In the genomic region with DNA sequence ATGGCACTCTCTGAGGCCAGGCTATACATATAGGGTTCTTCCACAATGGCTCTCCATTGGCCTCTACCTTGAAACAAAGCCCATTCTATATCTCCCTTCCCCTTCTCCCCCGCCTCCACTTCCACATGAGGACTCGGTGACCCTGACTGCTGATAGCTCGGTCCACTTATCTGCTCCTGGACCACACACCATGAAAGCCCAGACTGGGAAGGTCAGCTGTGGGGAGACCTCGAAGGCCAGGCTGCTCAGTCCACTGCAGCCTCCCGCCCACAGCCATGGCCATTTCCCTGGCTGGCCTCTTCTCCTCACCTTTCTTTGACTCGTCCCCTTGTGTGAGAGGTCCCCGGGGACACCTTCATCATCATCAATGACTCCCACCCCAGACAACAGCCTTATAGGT, we compare ENCODE assay signal across 18 mouse cellular contexts.
"Had no signal": no experiment of that assay in that cellular context is flagged by ENCODE, and none has a peak within 500 bp of the region (broad histone marks: within the 10 kb centered on the region; RNA-seq: fewer than 3 reads in every experiment).

No protein-coding gene starts in this region.

- H3K36me3 ChIP-seq: kidney, embryonic 15.5 days; lung, embryonic 15.5 days; midbrain, embryonic 13.5 days; neural tube, embryonic 13.5 days had no signal

- ATAC-seq: midbrain, embryonic 13.5 days; midbrain, embryonic 16.5 days had no signal

- H3K9ac ChIP-seq: kidney, embryonic 15.5 days; liver, embryonic 15.5 days; lung, embryonic 15.5 days; midbrain, embryonic 13.5 days; neural tube, embryonic 13.5 days had no signal

- H3K4me3 ChIP-seq: kidney, embryonic 15.5 days; left cerebral cortex, adult 2 months; liver, embryonic 15.5 days; lung, embryonic 15.5 days; megakaryocyte, embryonic 14.5 days; midbrain, embryonic 10.5 days; midbrain, embryonic 13.5 days; myocyte; neural tube, embryonic 13.5 days had no signal

- H3K27me3 ChIP-seq: kidney, embryonic 15.5 days; liver, embryonic 15.5 days; lung, embryonic 15.5 days; megakaryocyte, embryonic 14.5 days; midbrain, embryonic 13.5 days; neural tube, embryonic 13.5 days had no signal

- H3K4me2 ChIP-seq: kidney, embryonic 15.5 days; liver, embryonic 11.5 days; liver, embryonic 15.5 days; lung, embryonic 15.5 days; midbrain, embryonic 13.5 days; neural tube, embryonic 13.5 days had no signal

- H3K9me3 ChIP-seq: kidney, embryonic 15.5 days; liver, embryonic 15.5 days; lung, embryonic 15.5 days; megakaryocyte, embryonic 14.5 days; midbrain, embryonic 13.5 days; neural tube, embryonic 13.5 days had no signal

- DNase-seq: kidney, adult 8-10 months; kidney, postnatal 10 days; kidney, postnatal 36 days; layer of hippocampus, postnatal 36 days; lung, adult 18-20 months; lung, postnatal 10 days; lung, postnatal 36 days had no signal

- H3K27ac ChIP-seq: kidney, embryonic 15.5 days; left cerebral cortex, adult 2 months; liver, embryonic 15.5 days; lung, embryonic 15.5 days; midbrain, embryonic 10.5 days; midbrain, embryonic 13.5 days; neural tube, embryonic 13.5 days had no signal
